Mouse (Mus musculus): ENCODE measurements at regions not wholly inside any gene's neighbourhood (a gene's known extent, or its start where the extent isn't known, plus 50 kb on each side); places are given as distances from the start of the nearest gene placed in this dataset.

GRCm38 (mm10) chr3:140876201-140876895 lies 335.8 kb downstream of the Pdha2 start:
- no peak for ATAC-seq (replicated peaks; ENCODE audit: low FRiP score, low read depth)
- WGBS: 88% methylated on average over 4 of the region's 4 CpGs

GRCm38 (mm10) chr3:140875500-140876200 lies 336.5 kb downstream of the Pdha2 start:
- Histone ChIP-seq H3K27ac (no peak overlapping the region), H3K27me3 (ENCODE audit: insufficient read depth, low read length) (no peaks in the 10 kb centered on the region), H3K4me2 (ENCODE audit: low read length) (no peak overlapping the region), H3K9ac (ENCODE audit: low read depth, low read length) (no peak overlapping the region), H3K4me1 (replicated peaks; ENCODE audit: insufficient read depth, low read length) (no peaks in the 10 kb centered on the region), H3K4me3 (replicated peaks; ENCODE audit: low read depth, low read length) (no peak overlapping the region), H3K9me3 (replicated peaks; ENCODE audit: low read length) (no peaks in the 10 kb centered on the region), H3K36me3 (ENCODE audit: insufficient read depth, low read length) (no peaks in the 10 kb centered on the region)
- ATAC-seq (replicated peaks; ENCODE audit: low FRiP score, low read depth) (no peak), DNase-seq (ENCODE audit: low spot score) (no peak)
- TF ChIP-seq CTCF (IDR thresholded peaks at IDR 0.05; ENCODE audit: low read depth): no peak
- WGBS: 66% methylated on average over 4 of the region's 4 CpGs

More at GRCm38 (mm10) chr3:140876201-140876895, 335.8 kb downstream of the Pdha2 start:
- Histone ChIP-seq H3K27me3 (ENCODE audit: insufficient read depth, low read length) (no peaks in the 10 kb centered on the region), H3K27ac (no peak overlapping the region), H3K9me3 (replicated peaks; ENCODE audit: low read length) (no peaks in the 10 kb centered on the region), H3K36me3 (ENCODE audit: insufficient read depth, low read length) (no peaks in the 10 kb centered on the region), H3K4me1 (replicated peaks; ENCODE audit: insufficient read depth, low read length) (no peaks in the 10 kb centered on the region), H3K9ac (ENCODE audit: low read depth, low read length) (no peak overlapping the region), H3K4me3 (replicated peaks; ENCODE audit: low read depth, low read length) (no peak overlapping the region), H3K4me2 (ENCODE audit: low read length) (no peak overlapping the region)
- TF ChIP-seq CTCF (IDR thresholded peaks at IDR 0.05; ENCODE audit: low read depth): no peak
- no peak for DNase-seq (ENCODE audit: low spot score)

- Histone ChIP-seq H3K4me2 (ENCODE audit: low read length) (no peak overlapping the region), H3K9ac (ENCODE audit: low read depth, low read length) (no peak overlapping the region), H3K27me3 (ENCODE audit: insufficient read depth, low read length) (no peaks in the 10 kb centered on the region), H3K4me3 (replicated peaks; ENCODE audit: low read depth, low read length) (no peak overlapping the region), H3K36me3 (ENCODE audit: insufficient read depth, low read length) (no peaks in the 10 kb centered on the region), H3K27ac (no peak overlapping the region), H3K9me3 (replicated peaks; ENCODE audit: low read length) (no peaks in the 10 kb centered on the region), H3K4me1 (replicated peaks; ENCODE audit: insufficient read depth, low read length) (no peaks in the 10 kb centered on the region)
- DNase-seq (ENCODE audit: low spot score): no peak
- TF ChIP-seq CTCF (IDR thresholded peaks at IDR 0.05; ENCODE audit: low read depth): no peak
- WGBS: 82% methylated on average over 9 of the region's 9 CpGs
- no peak for ATAC-seq (replicated peaks; ENCODE audit: low FRiP score, low read depth)
These were observed 337.9 kb downstream of the Pdha2 start for GRCm38 (mm10) chr3:140874070-140874895.

- H3K4me2 ChIP-seq (ENCODE audit: low read length): no peak overlapping the region
- H3K36me3 ChIP-seq (ENCODE audit: insufficient read depth, low read length): no peaks in the 10 kb centered on the region
- WGBS: 61% methylated on average over 1 of the region's 1 CpGs
- TF ChIP-seq CTCF (IDR thresholded peaks at IDR 0.05; ENCODE audit: low read depth): no peak
- H3K27ac ChIP-seq: no peak overlapping the region
- H3K27me3 ChIP-seq (ENCODE audit: insufficient read depth, low read length): no peaks in the 10 kb centered on the region
- H3K4me1 ChIP-seq (replicated peaks; ENCODE audit: insufficient read depth, low read length): no peaks in the 10 kb centered on the region
- H3K9ac ChIP-seq (ENCODE audit: low read depth, low read length): no peak overlapping the region
- no peaks in the 10 kb centered on the region for H3K9me3 ChIP-seq (replicated peaks; ENCODE audit: low read length)
- H3K4me3 ChIP-seq (replicated peaks; ENCODE audit: low read depth, low read length): no peak overlapping the region
- DNase-seq (ENCODE audit: low spot score): peak; percentile 19
- ATAC-seq (replicated peaks; ENCODE audit: low FRiP score, low read depth): no peak
These were observed 339.6 kb downstream of the Pdha2 start for GRCm38 (mm10) chr3:140872511-140872910.

- no peaks in the 10 kb centered on the region for H3K4me1 ChIP-seq (replicated peaks; ENCODE audit: insufficient read depth, low read length)
- H3K27me3 ChIP-seq (ENCODE audit: insufficient read depth, low read length): no peaks in the 10 kb centered on the region
- no peak overlapping the region for H3K9ac ChIP-seq (ENCODE audit: low read depth, low read length)
- 98% methylated on average over 2 of the region's 2 CpGs for WGBS
- no peak overlapping the region for H3K4me2 ChIP-seq (ENCODE audit: low read length)
- ATAC-seq (replicated peaks; ENCODE audit: low FRiP score, low read depth): no peak
- no peak overlapping the region for H3K27ac ChIP-seq
- DNase-seq (ENCODE audit: low spot score): no peak
- no peaks in the 10 kb centered on the region for H3K36me3 ChIP-seq (ENCODE audit: insufficient read depth, low read length)
- no peak for TF ChIP-seq CTCF (IDR thresholded peaks at IDR 0.05; ENCODE audit: low read depth)
- no peak overlapping the region for H3K4me3 ChIP-seq (replicated peaks; ENCODE audit: low read depth, low read length)
- H3K9me3 ChIP-seq (replicated peaks; ENCODE audit: low read length): no peaks in the 10 kb centered on the region
These were observed 340.9 kb downstream of the Pdha2 start for GRCm38 (mm10) chr3:140871261-140871660.

GRCm38 (mm10) chr3:140840197-140840596 lies 372.0 kb downstream of the Pdha2 start:
- no peak overlapping the region for H3K27ac ChIP-seq
- no peaks in the 10 kb centered on the region for H3K36me3 ChIP-seq (ENCODE audit: insufficient read depth, low read length)
- TF ChIP-seq CTCF (IDR thresholded peaks at IDR 0.05; ENCODE audit: low read depth): no peak
- no peak overlapping the region for H3K4me3 ChIP-seq (replicated peaks; ENCODE audit: low read depth, low read length)
- no peaks in the 10 kb centered on the region for H3K27me3 ChIP-seq (ENCODE audit: insufficient read depth, low read length)
- H3K9ac ChIP-seq (ENCODE audit: low read depth, low read length): no peak overlapping the region
- WGBS: 79% methylated on average over 2 of the region's 2 CpGs
- no peak for ATAC-seq (replicated peaks; ENCODE audit: low FRiP score, low read depth)
- no peaks in the 10 kb centered on the region for H3K4me1 ChIP-seq (replicated peaks; ENCODE audit: insufficient read depth, low read length)
- no peak for DNase-seq (ENCODE audit: low spot score)
- H3K9me3 ChIP-seq (replicated peaks; ENCODE audit: low read length): no peaks in the 10 kb centered on the region
- no peak overlapping the region for H3K4me2 ChIP-seq (ENCODE audit: low read length)

All from kidney, postnatal 0 days (tissue).